Mouse (Mus musculus): ENCODE data around the gene Vmn1r1.
"Not testable (repeated sequence)": the region's sequence is repeated elsewhere in the genome, so short reads cannot be mapped to it uniquely, and the experiment has no call there.

Gene Vmn1r1

GRCm38 (mm10) chr1:182164386-182164785 lies at the start of gene Vmn1r1:
Vmn1r1 (minus strand) TSS chr1:182164486.
- no peak for DNase-seq (ENCODE audit: low read depth)

DNA sequence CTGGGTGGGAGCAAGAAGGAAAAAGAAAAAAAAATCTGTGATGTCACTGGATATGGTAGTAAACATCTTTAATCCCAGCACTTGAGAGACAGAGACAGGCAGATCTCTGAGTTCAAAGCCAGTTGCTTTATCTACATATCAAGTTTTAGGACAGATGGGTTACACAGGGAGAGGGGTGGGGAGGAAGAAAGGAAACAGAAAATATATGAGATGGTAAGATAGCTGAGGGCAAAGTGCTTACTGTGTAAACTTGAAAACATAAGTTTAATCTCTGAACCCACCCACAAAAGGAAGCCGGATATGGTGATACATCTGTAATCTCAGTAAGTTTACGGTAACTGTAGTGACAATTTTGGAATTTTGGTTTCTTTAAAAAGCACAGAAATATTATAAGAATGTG lies 46.0 kb upstream of the Vmn1r1 start:
- DNase-seq (ENCODE audit: low read depth): no peak

GRCm38 (mm10) chr1:182192581-182192980 lies 28.3 kb upstream of the Vmn1r1 start:
- DNase-seq (ENCODE audit: low read depth): no peak

- no peak for DNase-seq (ENCODE audit: low read depth)
Observed at GRCm38 (mm10) chr1:182191816-182192545, 27.7 kb upstream of the Vmn1r1 start.

DNA sequence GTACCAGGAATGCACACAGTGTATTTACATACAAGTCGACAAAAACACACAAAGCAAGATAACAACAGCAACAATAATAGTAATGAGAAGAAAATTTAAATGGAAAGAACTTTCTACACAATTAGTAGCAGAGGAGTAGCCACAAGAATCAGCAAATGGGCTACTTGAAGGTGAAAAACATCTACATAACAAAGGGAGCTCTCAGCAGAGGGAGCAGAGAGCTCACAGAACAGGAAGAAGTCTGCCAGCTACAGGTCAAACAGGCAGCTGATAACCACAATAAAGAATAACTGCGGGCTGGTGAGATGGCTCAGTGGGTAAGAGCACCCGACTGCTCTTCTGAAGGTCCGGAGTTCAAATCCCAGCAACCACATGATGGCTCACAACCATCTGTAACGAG lies 26.9 kb upstream of the Vmn1r1 start:
- no peak for DNase-seq (ENCODE audit: low read depth)

DNA sequence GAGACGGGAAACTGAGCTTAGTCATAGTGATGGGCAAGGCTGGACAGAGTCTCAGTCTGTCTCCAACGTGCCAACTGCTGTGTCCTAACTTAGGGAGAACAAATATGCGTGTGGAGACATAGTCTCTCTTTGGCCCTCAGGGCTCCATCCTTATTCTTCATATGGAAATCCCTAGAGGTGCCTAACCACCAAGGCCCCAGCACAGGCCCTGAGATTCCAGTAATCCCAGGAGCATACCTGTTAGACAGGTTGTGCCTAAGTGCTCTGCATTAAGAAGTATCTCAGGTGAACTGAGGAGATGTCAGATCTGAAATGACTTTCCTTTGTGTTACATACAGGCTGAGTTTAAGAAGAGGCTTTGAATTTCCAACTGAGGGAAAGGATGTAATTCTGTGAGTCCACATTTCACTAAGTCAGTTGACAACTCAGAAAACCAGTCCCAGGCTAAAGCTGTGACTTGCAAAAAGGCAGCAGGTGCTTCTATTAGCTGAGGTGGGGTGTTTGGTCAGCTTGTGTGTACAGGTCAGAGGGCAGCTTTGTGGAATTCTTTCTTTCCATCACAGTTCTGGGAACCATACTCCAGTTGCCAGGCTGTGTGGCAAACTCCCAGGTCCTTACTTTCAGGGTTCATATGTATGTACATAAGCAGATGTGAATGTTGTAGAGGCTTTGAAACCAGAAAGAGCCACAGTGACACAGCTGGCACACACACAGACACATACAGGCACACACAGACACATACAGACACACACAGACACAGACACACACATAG lies 25.6 kb upstream of the Vmn1r1 start:
- no peak for DNase-seq (ENCODE audit: low read depth)

GRCm38 (mm10) chr1:182182449-182182848 lies 18.2 kb upstream of the Vmn1r1 start:
- not testable (repeated sequence) for DNase-seq (ENCODE audit: low read depth)

DNA sequence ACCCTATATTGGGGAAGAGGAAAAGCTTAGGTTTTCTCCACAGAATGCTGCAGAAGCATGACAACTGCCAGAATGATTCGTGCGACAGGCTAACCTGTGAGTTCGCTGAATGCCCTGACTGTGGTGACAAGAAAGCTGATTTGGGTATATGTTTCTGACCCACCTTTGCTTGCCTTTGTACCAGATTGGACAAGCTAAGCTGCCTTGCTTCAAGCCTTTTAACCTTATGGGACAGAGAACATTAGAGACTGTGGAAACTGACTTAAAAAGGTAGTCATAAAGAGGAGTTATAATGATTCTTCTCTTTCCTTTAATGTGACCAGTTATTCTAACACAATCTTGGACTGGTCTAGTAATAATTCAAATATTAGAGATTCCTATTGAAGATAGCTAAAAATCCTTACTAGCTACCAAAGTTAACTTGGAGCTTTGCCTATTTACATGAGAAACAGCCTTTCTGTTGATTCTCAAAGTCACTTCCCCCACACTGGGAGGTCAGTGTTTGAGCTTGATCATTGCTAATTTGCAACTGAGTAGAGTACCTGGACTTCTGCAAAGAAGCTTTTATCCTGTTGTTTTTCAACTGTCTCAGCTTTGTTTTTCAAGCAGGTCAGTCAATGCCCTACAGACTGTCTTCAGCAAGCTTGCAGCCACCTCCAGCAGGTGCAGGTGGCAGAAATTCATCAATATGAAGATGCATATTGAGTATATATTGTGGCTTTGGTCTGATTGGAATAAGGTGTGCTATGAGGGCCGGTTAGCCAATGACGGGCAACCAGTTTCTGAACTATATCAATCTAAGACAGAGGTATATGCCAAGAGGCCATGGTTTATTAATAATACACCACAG lies 17.4 kb upstream of the Vmn1r1 start:
- DNase-seq (ENCODE audit: low read depth): no peak

DNA sequence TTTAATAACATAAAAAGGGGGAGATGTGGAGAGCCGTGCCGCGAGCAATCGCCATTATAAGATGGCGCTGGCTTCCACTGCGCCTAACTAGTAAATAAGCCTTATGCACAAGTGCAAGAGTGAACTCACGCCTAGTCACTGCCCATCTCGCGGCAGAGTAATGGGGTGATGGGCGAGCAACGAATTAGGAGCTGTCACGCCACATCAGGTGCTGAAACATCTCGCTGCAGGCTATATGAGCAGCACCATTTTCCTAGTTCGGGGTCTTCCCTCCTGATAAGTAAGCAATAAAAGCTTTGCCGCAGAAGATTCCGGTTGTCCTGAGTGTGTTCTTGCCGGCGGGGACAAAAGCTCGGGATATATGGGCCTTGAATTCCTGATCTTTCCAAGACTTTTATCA lies 12.7 kb upstream of the Vmn1r1 start:
- not testable (repeated sequence) for DNase-seq (ENCODE audit: low read depth)

DNA sequence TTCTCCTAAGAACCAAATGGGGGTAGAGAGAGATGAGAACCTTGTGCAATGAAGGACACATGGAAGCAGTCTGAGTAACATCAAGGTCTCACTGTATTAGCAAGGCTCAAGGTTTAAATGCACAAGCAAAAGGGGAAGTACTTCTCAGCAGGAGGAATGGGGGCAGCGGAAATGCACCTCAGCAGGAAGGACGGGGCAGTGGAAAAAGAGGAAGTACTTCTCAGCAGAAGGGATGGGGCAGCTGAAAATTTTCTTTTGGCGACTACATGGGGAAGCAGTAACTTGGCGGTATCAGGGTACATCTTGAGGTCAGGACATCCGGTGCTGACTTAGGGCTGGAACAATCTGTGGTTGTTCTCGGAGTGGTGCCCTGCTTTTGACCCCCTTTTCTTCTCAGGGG lies 5.9 kb upstream of the Vmn1r1 start:
- DNase-seq (ENCODE audit: low read depth): not testable (repeated sequence)

DNA sequence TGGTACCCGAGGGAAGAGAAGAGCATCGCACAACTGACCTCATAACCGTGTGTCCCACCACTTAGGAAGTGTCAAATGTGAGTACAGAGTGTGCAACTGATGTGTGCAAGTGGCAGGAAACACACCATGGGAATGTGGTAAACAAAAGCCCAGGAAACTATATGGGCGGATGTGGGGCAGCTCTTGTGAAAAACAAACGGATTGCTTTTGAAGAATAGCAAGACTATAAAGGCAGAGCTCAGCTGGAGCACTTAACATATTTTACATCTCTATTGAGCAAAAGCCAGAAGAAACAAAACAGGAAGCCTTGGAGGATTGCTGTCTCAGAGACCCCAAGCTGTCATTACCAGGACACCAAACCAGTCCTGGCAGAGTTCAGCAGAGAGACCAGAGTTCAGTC lies 1.3 kb downstream of the Vmn1r1 start:
- DNase-seq (ENCODE audit: low read depth): no peak

- no peak for DNase-seq (ENCODE audit: low read depth)
Observed at GRCm38 (mm10) chr1:182159575-182159974, 4.7 kb downstream of the Vmn1r1 start.

DNA sequence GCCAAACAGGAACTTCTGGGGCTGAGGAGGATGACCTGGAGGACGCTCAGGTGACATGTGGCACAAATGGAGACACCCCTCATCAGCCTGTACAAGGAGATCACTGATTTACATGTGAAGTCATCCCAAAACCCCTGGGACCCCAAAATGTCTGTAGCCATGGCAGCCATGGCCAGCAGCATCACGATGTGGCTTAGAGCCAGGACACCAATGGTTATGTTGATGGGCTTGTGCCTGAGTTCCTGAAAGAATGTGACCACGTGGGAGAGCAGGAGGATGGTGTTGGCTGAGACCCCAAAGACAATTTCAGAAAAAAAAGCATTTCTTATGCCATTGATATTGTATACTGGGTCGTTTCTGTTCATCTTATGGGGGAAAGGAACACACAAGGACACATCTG lies 6.6 kb downstream of the Vmn1r1 start:
- no peak for DNase-seq (ENCODE audit: low read depth)

DNA sequence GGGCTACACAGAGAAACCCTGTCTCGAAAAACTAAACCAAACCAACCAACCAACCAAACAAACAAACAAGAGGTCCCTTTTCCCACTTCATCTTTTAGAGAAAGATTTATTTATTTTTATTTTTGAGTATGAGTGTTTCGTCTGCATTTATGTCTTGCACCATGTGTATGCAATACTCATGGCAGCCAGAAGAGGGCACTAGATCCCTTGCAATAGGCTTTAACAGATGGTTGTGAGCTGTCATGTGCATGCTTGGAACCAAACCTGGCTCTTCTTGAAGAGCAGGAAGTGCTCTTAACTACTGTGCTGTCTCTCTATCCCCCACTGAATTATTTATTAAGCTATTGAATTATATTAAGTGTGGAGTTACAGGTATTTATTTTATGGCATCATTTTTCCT lies 14.3 kb downstream of the Vmn1r1 start:
- peak; percentile 31 for DNase-seq (ENCODE audit: low read depth)

DNA sequence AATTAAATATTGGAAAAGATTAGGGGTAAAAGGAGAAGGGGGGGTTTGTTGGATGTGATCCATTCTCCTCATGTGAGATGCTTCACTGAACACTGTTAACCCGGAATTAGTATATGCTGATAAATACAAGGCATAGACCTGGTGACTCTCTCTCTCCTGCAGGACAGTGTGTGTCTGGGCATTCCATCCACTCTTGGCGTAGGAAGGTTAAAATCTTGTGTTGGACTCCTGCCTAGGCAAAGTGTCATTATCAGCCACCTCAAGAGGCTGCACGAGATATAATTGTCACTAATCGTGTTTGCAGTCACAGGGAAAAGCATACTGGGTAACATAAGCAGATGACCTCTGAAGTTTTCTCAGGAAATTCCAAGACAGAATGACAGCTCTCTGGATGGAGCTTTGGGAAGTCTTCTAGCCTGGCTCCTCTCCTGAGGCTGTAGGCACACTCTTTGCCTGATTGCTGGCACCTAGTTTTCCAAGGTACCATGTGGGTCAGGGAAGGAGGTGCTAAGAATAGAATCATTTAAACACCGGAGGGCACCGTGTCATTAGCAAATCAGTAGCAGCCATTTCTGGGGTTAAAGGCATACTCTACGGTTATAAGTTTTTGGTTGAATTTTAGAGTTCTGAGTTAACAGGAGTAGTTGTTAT lies 15.3 kb downstream of the Vmn1r1 start:
- no peak for DNase-seq (ENCODE audit: low read depth)

DNA sequence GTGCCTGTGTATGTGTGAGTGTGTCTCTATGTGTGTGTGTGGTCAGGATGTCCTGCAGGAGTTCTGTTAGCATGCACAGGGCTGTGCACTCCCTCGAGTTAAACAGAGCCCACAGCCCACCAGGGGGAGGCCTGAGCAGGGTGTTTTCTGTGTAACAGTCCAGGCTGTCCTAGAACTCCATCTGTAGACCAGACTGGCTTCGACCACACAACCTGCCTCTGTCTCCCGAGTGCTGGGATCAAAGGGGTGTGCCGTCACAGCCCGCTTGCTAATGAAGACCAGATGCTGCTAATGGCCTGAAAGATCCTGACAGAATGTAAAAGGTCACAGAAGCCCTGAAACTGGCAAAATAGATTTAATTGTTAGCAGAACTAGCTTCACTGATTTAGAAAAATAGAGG lies 18.7 kb downstream of the Vmn1r1 start:
- DNase-seq (ENCODE audit: low read depth): no peak

- peak; percentile 43 for DNase-seq (ENCODE audit: low read depth)
Observed at GRCm38 (mm10) chr1:182143288-182143687, 21.0 kb downstream of the Vmn1r1 start.

- DNase-seq (ENCODE audit: low read depth): no peak
Observed at GRCm38 (mm10) chr1:182142725-182143124, 21.6 kb downstream of the Vmn1r1 start.

DNA sequence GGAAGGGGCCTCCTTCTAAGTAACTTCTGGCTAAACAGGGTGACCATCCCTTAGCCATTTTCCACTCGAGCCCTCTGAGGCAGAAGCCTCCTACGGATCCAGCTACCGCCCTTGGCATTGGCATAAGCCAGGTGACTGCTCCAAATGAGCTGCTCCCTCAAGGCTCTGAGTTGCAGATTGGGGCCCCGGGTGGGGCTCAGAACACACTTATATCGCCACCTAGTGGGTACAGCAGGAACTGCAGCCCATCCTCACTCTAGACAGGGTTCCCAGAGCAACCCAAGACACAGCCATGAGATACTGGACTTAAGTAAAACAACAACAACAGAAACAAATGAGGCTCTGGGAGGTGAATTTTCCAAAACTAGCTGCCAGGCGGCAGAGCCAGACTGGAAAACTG lies 23.9 kb downstream of the Vmn1r1 start:
- DNase-seq (ENCODE audit: low read depth): peak; percentile 61

GRCm38 (mm10) chr1:182139937-182140336 lies 24.3 kb downstream of the Vmn1r1 start:
- no peak for DNase-seq (ENCODE audit: low read depth)

GRCm38 (mm10) chr1:182138172-182138571 lies 26.1 kb downstream of the Vmn1r1 start:
- DNase-seq (ENCODE audit: low read depth): no peak
